Mouse (Mus musculus): ENCODE data around the gene Irf9. TPM values are rescaled to one million over a fixed set of nuclear protein-coding genes. Genes with fewer than 3 reads are reported as not detected.

Gene Irf9
- polyA plus RNA-seq, 1 experiment: 101 TPM

DNA sequence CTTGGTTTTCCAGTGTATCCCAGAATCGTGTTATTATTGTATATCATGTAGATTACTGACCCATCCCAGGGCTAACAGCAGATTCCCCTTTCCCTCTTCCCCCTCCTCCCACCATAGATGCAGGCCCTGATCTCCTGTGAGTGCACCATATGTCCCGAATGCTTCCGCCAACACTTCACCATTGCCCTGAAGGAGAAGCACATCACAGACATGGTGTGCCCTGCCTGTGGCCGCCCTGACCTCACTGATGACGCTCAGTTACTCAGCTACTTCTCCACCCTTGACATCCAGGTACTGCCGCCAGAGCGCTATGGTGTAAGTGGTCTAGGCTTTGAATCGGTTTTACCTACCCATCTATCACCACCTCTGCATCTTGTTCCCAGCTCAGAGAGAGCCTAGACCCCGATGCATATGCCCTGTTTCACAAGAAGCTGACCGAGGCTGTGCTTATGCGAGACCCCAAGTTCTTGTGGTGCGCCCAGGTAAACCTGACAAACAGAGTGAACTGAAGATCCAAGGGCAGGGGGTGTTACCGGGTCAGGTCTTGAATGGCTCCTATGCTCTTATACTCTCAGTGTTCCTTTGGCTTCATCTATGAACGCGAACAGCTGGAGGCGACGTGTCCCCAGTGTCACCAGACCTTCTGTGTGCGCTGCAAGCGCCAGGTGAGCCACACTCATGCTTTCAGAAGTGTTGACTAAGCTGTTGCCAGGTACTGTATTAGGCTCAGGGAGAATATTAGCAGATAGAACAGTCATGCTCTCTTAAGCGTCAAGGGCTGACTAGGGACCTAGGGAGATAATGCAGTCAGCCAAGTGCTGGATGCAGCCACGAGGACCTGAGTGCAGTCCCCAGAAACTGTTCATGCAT, 4.6 kb upstream of the Irf9 start:
- H3K4me3 ChIP-seq (ENCODE audit: extremely low read depth, insufficient read depth, insufficient read length): no peak overlapping the region
- H3K27ac ChIP-seq (ENCODE audit: insufficient read depth, low read length): no peak overlapping the region
- TF ChIP-seq CTCF (IDR thresholded peaks at IDR 0.05; ENCODE audit: extremely low read depth, insufficient read depth, insufficient read length, insufficient replicate concordance): no peak
- no peak for TF ChIP-seq POLR2A (IDR thresholded peaks at IDR 0.05; ENCODE audit: low read depth, low read length)
- no peak for DNase-seq (ENCODE audit: low read depth in 1 of 2, low spot score in 2 of 2)
- peaks cover 7% of the 10 kb centered on the region; the same call in 1 of the 2 replicates for H3K4me1 ChIP-seq (ENCODE audit: control insufficient read depth, insufficient read depth, insufficient read length)
- 95% methylated on average over 21 of the region's 21 CpGs for WGBS
- peaks cover 59% of the 10 kb centered on the region for H3K36me3 ChIP-seq (ENCODE audit: control insufficient read depth, insufficient read depth, low read length)
- H3K27me3 ChIP-seq (ENCODE audit: control insufficient read depth, insufficient read depth, low read length): no peaks in the 10 kb centered on the region

DNA sequence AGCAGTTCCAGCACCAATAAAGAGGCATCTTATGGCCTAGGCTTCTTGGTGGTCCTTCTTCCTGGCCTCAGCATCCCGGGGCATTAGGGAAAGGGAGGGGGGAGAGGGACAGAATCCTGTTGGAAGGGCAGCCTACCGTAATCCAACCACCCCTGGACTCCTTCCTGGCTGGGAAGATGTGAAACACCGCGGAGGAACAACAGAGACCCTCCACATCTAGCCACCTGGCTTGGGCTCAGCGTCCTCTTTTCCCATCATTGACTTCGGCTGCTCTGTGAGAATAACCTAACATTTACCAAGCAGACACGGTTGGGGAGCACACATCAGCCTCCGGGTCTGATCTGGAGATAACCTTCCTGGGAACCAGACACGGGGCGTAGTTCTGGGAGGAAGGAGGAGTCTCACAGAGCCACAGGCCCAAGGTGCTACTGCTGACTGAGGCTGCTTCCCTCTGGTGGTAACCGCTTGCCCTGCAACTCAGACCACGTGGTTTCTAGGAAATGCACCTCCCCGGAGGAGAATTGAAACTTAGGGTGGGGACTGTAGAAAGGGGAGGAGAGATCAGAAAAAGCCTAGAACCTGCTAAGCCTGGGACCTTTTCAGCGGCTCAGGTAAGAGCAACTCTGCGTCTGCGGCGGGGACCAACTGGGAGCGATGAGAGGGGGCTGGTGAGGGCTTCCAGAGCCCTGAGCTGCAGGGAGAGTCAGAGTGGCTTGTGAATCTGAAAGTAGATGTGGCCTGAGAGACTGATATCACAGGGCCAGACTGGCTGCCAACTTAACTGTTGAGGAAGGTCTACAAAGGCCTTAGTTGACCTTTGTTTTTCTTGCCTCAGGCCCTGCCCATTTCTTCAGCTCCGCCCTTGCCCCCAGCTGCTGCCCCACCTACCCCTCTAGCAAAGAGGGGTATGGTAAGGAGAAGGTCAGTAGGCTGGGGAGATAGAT, 534 bp downstream of the Irf9 start:
- peak; percentile 94 for DNase-seq (ENCODE audit: low read depth in 1 of 2, low spot score in 2 of 2)
- TF ChIP-seq POLR2A (IDR thresholded peaks at IDR 0.05; ENCODE audit: low read depth, low read length) (peak; percentile 54; the same call in 1 of the 2 replicates), CTCF (IDR thresholded peaks at IDR 0.05; ENCODE audit: extremely low read depth, insufficient read depth, insufficient read length, insufficient replicate concordance) (peak; percentile 86)
- Histone ChIP-seq H3K27me3 (ENCODE audit: control insufficient read depth, insufficient read depth, low read length) (no peaks in the 10 kb centered on the region), H3K4me1 (ENCODE audit: control insufficient read depth, insufficient read depth, insufficient read length) (peaks cover 18% of the 10 kb centered on the region; the same call in 1 of the 2 replicates), H3K36me3 (ENCODE audit: control insufficient read depth, insufficient read depth, low read length) (peaks cover 51% of the 10 kb centered on the region), H3K27ac (ENCODE audit: insufficient read depth, low read length) (peak overlapping the region; percentile 98), H3K4me3 (ENCODE audit: extremely low read depth, insufficient read depth, insufficient read length) (peak overlapping the region; percentile 79)
- 2% methylated on average over 19 of the region's 19 CpGs for WGBS

DNA sequence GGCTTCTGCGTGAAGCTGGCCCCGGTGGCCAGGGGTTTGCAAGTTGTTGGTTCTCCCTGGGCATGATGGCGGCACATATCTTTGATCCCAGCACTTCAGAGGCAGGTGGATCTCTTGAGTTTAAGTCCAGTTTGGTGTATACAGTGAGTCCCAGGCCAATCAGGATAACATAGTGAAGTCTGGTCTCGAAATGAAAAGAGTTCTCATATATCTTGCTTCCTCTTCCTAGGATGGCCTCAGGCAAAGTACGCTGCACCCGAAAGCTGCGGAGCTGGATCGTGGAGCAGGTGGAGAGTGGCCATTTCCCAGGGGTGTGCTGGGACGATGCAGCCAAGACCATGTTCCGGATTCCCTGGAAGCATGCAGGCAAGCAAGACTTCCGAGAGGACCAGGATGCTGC, 1.5 kb downstream of the Irf9 start:
- H3K4me3 ChIP-seq (ENCODE audit: extremely low read depth, insufficient read depth, insufficient read length): peak overlapping the region; percentile 73
- peaks cover 54% of the 10 kb centered on the region for H3K36me3 ChIP-seq (ENCODE audit: control insufficient read depth, insufficient read depth, low read length)
- TF ChIP-seq POLR2A (IDR thresholded peaks at IDR 0.05; ENCODE audit: low read depth, low read length) (no peak), CTCF (IDR thresholded peaks at IDR 0.05; ENCODE audit: extremely low read depth, insufficient read depth, insufficient read length, insufficient replicate concordance) (no peak)
- WGBS: 44% methylated on average over 11 of the region's 11 CpGs
- H3K27ac ChIP-seq (ENCODE audit: insufficient read depth, low read length): peak overlapping the region; percentile 98
- H3K27me3 ChIP-seq (ENCODE audit: control insufficient read depth, insufficient read depth, low read length): no peaks in the 10 kb centered on the region
- DNase-seq (ENCODE audit: low read depth in 1 of 2, low spot score in 2 of 2): no peak
- H3K4me1 ChIP-seq (ENCODE audit: control insufficient read depth, insufficient read depth, insufficient read length): peaks cover 18% of the 10 kb centered on the region; the same call in 1 of the 2 replicates

DNA sequence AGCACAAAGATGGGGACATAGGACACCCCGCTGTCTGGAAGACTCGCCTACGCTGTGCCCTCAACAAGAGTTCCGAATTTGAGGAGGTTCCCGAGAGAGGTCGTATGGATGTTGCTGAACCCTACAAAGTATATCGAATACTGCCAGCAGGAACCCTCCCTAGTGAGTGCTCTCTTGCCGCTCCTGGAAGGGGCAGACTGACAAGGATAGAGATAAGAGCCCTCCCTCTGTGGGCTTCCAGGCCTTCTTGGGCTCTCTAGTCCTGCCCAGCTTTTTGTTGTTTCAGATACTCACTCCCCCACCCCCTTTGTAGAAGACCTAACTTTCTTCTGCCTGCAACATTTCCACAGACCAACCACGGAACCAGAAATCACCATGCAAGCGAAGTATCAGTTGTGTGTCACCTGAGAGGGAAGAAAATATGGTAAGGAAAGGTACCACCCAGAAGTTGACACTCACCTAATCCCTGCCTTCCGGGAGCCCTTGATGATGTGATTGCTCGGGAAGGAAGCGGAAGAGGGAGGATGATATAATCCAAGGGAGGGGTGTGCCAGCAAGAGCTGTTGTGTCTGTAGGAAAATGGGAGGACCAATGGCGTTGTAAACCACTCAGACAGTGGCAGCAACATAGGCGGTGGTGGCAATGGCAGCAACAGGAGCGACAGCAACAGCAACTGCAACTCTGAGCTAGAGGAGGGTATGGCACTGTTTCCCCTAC, 2.5 kb downstream of the Irf9 start:
- H3K4me1 ChIP-seq (ENCODE audit: control insufficient read depth, insufficient read depth, insufficient read length): peaks cover 18% of the 10 kb centered on the region; the same call in 1 of the 2 replicates
- H3K27me3 ChIP-seq (ENCODE audit: control insufficient read depth, insufficient read depth, low read length): no peaks in the 10 kb centered on the region
- 84% methylated on average over 16 of the region's 16 CpGs for WGBS
- no peak for DNase-seq (ENCODE audit: low read depth in 1 of 2, low spot score in 2 of 2)
- no peak overlapping the region for H3K27ac ChIP-seq (ENCODE audit: insufficient read depth, low read length)
- TF ChIP-seq POLR2A (IDR thresholded peaks at IDR 0.05; ENCODE audit: low read depth, low read length) (no peak), CTCF (IDR thresholded peaks at IDR 0.05; ENCODE audit: extremely low read depth, insufficient read depth, insufficient read length, insufficient replicate concordance) (no peak)
- no peak overlapping the region for H3K4me3 ChIP-seq (ENCODE audit: extremely low read depth, insufficient read depth, insufficient read length)
- peaks cover 50% of the 10 kb centered on the region for H3K36me3 ChIP-seq (ENCODE audit: control insufficient read depth, insufficient read depth, low read length)

DNA sequence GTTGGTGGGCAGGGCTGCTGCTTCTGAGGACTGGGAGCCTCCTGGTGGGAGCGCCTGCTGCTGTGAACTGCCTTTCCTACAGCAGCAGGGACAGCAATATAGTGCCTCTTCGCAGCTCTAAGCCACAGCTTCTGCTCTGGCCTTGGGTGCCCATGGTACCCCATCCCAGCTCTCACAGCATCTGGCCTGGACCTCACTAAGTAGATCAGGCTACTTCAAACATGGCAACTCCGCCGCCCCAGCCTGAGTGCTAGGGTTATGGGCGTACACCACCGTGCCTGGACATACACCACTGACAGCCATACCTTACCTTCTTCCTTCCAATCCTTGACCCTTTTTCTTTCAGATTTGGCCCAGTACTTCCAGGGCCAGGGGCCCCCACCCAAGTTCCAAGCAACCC, 5.0 kb downstream of the Irf9 start:
- peaks cover 11% of the 10 kb centered on the region; the same call in 1 of the 2 replicates for H3K4me1 ChIP-seq (ENCODE audit: control insufficient read depth, insufficient read depth, insufficient read length)
- 97% methylated on average over 6 of the region's 6 CpGs for WGBS
- no peak overlapping the region for H3K27ac ChIP-seq (ENCODE audit: insufficient read depth, low read length)
- no peak overlapping the region for H3K4me3 ChIP-seq (ENCODE audit: extremely low read depth, insufficient read depth, insufficient read length)
- no peaks in the 10 kb centered on the region for H3K27me3 ChIP-seq (ENCODE audit: control insufficient read depth, insufficient read depth, low read length)
- TF ChIP-seq CTCF (IDR thresholded peaks at IDR 0.05; ENCODE audit: extremely low read depth, insufficient read depth, insufficient read length, insufficient replicate concordance): no peak
- TF ChIP-seq POLR2A (IDR thresholded peaks at IDR 0.05; ENCODE audit: low read depth, low read length): no peak
- peaks cover 39% of the 10 kb centered on the region for H3K36me3 ChIP-seq (ENCODE audit: control insufficient read depth, insufficient read depth, low read length)
- DNase-seq (ENCODE audit: low read depth in 1 of 2, low spot score in 2 of 2): no peak

DNA sequence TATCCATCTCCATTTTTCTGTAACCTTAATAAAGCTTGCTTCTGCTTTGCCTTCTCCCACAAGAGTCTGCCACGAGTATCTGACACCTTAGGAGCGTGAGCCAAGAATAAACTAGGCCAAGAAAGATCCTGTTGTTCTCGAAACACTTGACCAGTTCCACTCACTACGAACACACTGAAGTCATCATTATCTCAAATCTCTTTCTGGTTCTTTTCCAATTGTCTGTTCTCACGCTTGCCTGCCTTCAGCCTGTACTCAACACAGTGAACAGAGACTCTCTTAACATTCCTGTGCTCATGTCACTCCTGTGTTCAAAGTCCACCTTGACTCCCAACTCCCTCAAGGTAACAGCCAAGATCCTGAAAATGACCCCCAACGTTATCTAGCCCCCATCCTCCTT, 10.0 kb downstream of the Irf9 start:
- no peak for DNase-seq (ENCODE audit: low read depth in 1 of 2, low spot score in 2 of 2)
- TF ChIP-seq CTCF (IDR thresholded peaks at IDR 0.05; ENCODE audit: extremely low read depth, insufficient read depth, insufficient read length, insufficient replicate concordance) (no peak), POLR2A (IDR thresholded peaks at IDR 0.05; ENCODE audit: low read depth, low read length) (no peak)
- H3K4me3 ChIP-seq (ENCODE audit: extremely low read depth, insufficient read depth, insufficient read length): no peak overlapping the region
- H3K4me1 ChIP-seq (ENCODE audit: control insufficient read depth, insufficient read depth, insufficient read length): no peaks in the 10 kb centered on the region
- no peak overlapping the region for H3K27ac ChIP-seq (ENCODE audit: insufficient read depth, low read length)
- 68% methylated on average over 6 of the region's 6 CpGs for WGBS
- peaks cover 13% of the 10 kb centered on the region for H3K36me3 ChIP-seq (ENCODE audit: control insufficient read depth, insufficient read depth, low read length)
- H3K27me3 ChIP-seq (ENCODE audit: control insufficient read depth, insufficient read depth, low read length): no peaks in the 10 kb centered on the region

Data from spleen, adult 2 months (tissue).